Comparison of ENCODE assay signal across 8 mouse cellular contexts in the genomic region with DNA sequence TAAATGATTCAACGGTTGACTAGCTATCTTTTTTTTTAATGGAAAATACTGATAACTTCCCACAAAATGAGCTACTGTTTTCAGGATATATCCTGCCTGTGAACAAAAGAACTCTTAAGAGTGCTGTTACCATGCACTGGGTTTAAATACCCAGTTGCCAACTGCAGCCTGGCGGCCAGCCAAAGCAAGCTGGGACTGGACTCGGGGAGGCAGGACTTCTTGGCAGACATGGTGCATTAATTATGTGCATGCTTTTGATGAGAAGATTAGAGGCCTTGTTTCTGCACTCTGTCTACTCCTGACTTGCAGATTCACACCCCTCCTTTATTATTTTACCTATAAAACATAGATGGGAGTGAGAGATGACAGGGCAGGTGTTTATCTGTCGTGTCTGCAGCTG. TPM values are rescaled to one million over a fixed set of nuclear protein-coding genes. Genes with fewer than 3 reads are reported as not detected.
DNase-seq lines count a peak whose midpoint lies in the region; ATAC-seq lines count a peak whose summit lies in the region.

No protein-coding gene starts in this region.

- H3K27me3 ChIP-seq in midbrain, embryonic 13.5 days = no peaks in the 10 kb centered on the region

- H3K27ac ChIP-seq in midbrain, embryonic 13.5 days = peak overlapping the region; percentile 61

- ATAC-seq in frontal cortex, adult (ENCODE audit: low TSS enrichment) = peak; percentile 42; the same call in 1 of the 2 replicates
- ATAC-seq in midbrain, embryonic 13.5 days = peak; percentile 12

- no peak overlapping the region for H3K9ac ChIP-seq in midbrain, embryonic 13.5 days (replicated peaks)

- no peak overlapping the region for H3K4me3 ChIP-seq in midbrain, embryonic 13.5 days (replicated peaks)

- H3K4me1 ChIP-seq in midbrain, embryonic 13.5 days (replicated peaks) = peaks cover 11% of the 10 kb centered on the region; the same call in 1 of the 2 replicates

- H3K4me2 ChIP-seq in midbrain, embryonic 13.5 days (replicated peaks) = no peak overlapping the region

- 34% methylated on average over 4 of the region's 4 CpGs for WGBS in midbrain, embryonic 13.5 days

- no peaks in the 10 kb centered on the region for H3K36me3 ChIP-seq in midbrain, embryonic 13.5 days

- intact Hi-C loops in heart, postnatal 36 days (cut with DNase I) = no loop called here

- H3K9me3 ChIP-seq in midbrain, embryonic 13.5 days = no peaks in the 10 kb centered on the region

- DNase-seq in retina, adult 2 months (ENCODE audit: low read depth, low spot score) = peak; percentile 18
- no peak for DNase-seq in retina, embryonic 14.5 days (ENCODE audit: low spot score)
- DNase-seq in heart, postnatal 36 days = peak; percentile 67 to 73
- peak; percentile 70 to 75 for DNase-seq in left cerebral cortex, adult 18-20 months (ENCODE audit: low spot score in 2 of 2)
- DNase-seq in testis, postnatal 10 days (ENCODE audit: low spot score) = peak; percentile 81
- DNase-seq in thymus, postnatal 0 days (ENCODE audit: low spot score) = no peak

RNA-seq across cellular contexts. Expression of a gene that starts 5.3 kb away (rescaled TPM):
- 100 to 1,000 TPM; 251 to 323 TPM for total RNA-seq in heart, postnatal 36 days (2021)
- total RNA-seq in left cerebral cortex, adult 18-20 months (2021) = 10 to 100 TPM; 69.9 to 77.5 TPM
- polyA plus RNA-seq in midbrain, embryonic 13.5 days (2015; fragmentation: Nextera tagmentation; extraction: Ambion mirVana) = 80.9 and 103 TPM in 2 replicates
- 48.1 and 52.3 TPM in 2 replicates for polyA plus RNA-seq in thymus, postnatal 0 days (2015; fragmentation: Nextera tagmentation; extraction: Ambion mirVana)

Comparison
In these comparisons a context has a peak if more than half of its experiments do, and no peak if none do; other contexts are left out.
1. DNase-seq: peak in retina, adult 2 months (single experiment), heart, postnatal 36 days (2 of 2), left cerebral cortex, adult 18-20 months (2 of 2) and testis, postnatal 10 days (single experiment); none in retina, embryonic 14.5 days (single experiment) and thymus, postnatal 0 days (single experiment).